Mouse (Mus musculus) limb, embryonic 13.5 days (tissue): ENCODE measurements around the gene Sspo. TPM values are rescaled to one million over a fixed set of nuclear protein-coding genes. Genes with fewer than 3 reads are reported as not detected.

Experiments
- ATAC-seq: fragments of 200-750 bp; cut with Nextera tagmentation; 2 replicates; pipeline ENCODE4 v1.8.0; 2017; ENCODE audit warnings: low read depth, moderate number of reproducible peaks, moderate TSS enrichment; ENCODE audit not compliant: low FRiP score
- H3K27ac ChIP-seq: fragments of 300-500 bp; sonication (generic); 2 replicates; pipeline ENCODE4 v1.5.1; 2015; ENCODE audit warnings: inconsistent platforms, mild to moderate bottlenecking, moderate library complexity
- H3K27me3 ChIP-seq: fragments of 300-500 bp; sonication (generic); 2 replicates; pipeline ENCODE4 v1.6.1; 2015; ENCODE audit warnings: mild to moderate bottlenecking, inconsistent platforms
- H3K36me3 ChIP-seq: fragments of 300-500 bp; sonication (generic); 2 replicates; pipeline ENCODE4 v1.6.1; 2015; ENCODE audit warnings: inconsistent platforms, mild to moderate bottlenecking, moderate library complexity
- H3K4me1 ChIP-seq: fragments of 300-500 bp; sonication (generic); 2 replicates; pipeline ENCODE4 v1.6.1; 2015; ENCODE audit warnings: inconsistent platforms
- H3K4me2 ChIP-seq: fragments of 300-500 bp; sonication (generic); replicated peaks from 2 replicates; pipeline ENCODE4 v1.6.1; 2015; ENCODE audit warnings: inconsistent platforms, mild to moderate bottlenecking, moderate library complexity
- H3K4me3 ChIP-seq: fragments of 300-500 bp; sonication (generic); 2 replicates; pipeline ENCODE4 v1.5.1; 2015; ENCODE audit warnings: moderate library complexity, mild to moderate bottlenecking, inconsistent platforms
- H3K9ac ChIP-seq: fragments of 300-500 bp; sonication (generic); 2 replicates; pipeline ENCODE4 v1.6.1; 2015; ENCODE audit warnings: mild to moderate bottlenecking, inconsistent platforms
- H3K9me3 ChIP-seq: fragments of 300-500 bp; sonication (generic); 2 replicates; pipeline ENCODE4 v1.6.1; 2016; ENCODE audit warnings: inconsistent platforms
- WGBS: fragments of 180-500 bp; shearing (Covaris S2); methylation state at CpG from one replicate; pipeline ENCODE4 v1.1.7; 2015; 5-methylcytosine and 5-hydroxymethylcytosine counted together
- polyA plus RNA-seq: library from polyadenylated mRNA; unstranded; fragments of >200 nt; fragmentation: Nextera tagmentation; extraction: Ambion mirVana; gene quantifications from 2 replicates; pipeline ENCODE4 v1.2.1, GENCODE M21; 2015

The Sspo gene
- polyA plus RNA-seq, 1 experiment from 2014 or later, result 0.23 TPM

DNA sequence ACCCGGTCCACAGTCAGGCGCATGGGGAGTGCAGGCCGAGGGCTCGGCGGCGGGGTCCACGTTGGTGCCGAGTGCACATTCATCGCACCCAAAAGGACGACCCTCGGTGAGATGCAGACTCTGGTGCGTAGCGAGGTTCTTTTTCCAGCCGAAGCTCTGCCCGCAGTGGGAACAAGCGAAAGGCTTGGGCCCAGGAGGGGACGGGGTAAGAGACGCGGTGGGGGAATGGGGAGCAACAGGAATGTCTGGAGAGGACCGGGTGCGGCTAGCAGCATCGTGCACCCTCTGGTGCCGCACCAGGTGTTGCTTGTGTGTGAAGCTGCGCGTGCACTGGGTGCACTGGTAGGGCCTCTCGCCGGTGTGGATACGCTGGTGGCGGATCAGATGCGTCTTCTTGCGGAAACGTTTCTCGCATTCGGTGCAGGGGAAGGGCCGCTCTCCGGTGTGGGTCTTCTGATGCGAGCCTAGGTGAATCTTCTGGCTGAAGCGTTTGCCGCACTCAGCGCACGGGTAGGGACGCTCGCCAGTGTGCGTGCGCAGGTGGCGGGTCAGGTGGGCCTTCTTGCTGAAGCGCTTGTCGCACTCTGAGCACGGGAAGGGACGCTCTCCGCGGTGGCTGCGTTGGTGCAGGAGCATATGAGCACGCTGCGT is 9.4 kb upstream of the Sspo start:
- Histone ChIP-seq H3K4me3 (peak overlapping the region; percentile 14; the same call in 1 of the 2 replicates), H3K9me3 (no peaks in the 10 kb centered on the region), H3K27ac (no peak overlapping the region), H3K36me3 (peaks cover 64% of the 10 kb centered on the region), H3K27me3 (peaks cover 33% of the 10 kb centered on the region), H3K9ac (no peak overlapping the region; the same call in 1 of the 2 replicates), H3K4me1 (peaks cover 64% of the 10 kb centered on the region), H3K4me2 (peak overlapping the region; percentile 15)
- ATAC-seq, result no peak
- WGBS, result 28% methylated on average over 55 of the region's 55 CpGs

DNA sequence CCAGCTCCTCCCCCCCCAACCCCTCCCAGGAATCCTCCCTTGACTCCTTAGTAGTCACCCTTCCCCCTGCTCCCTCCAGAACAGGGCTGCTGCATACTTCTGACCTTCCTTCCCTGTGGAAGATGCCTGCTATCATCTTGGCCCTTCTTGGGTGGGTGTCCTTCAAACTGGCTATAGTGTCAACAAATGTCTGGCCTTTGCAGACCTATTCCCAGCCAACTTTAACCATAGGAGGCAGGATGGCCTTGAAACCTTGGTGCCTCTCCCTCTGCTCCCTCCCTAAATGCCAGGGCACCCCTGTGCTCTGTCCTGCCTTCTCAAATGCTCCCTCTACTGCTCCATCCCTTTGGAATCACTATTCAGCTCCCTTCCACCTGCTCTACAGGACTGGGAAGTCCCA is 8.4 kb upstream of the Sspo start:
- Histone ChIP-seq H3K4me2 (no peak overlapping the region), H3K9me3 (no peaks in the 10 kb centered on the region), H3K27ac (no peak overlapping the region), H3K36me3 (peaks cover 64% of the 10 kb centered on the region), H3K4me1 (peaks cover 66% of the 10 kb centered on the region), H3K9ac (0 out of 2 replicates have a peak overlapping the region, but pooled peaks have one; percentile 19), H3K27me3 (peaks cover 33% of the 10 kb centered on the region), H3K4me3 (no peak overlapping the region)
- no peak for ATAC-seq

DNA sequence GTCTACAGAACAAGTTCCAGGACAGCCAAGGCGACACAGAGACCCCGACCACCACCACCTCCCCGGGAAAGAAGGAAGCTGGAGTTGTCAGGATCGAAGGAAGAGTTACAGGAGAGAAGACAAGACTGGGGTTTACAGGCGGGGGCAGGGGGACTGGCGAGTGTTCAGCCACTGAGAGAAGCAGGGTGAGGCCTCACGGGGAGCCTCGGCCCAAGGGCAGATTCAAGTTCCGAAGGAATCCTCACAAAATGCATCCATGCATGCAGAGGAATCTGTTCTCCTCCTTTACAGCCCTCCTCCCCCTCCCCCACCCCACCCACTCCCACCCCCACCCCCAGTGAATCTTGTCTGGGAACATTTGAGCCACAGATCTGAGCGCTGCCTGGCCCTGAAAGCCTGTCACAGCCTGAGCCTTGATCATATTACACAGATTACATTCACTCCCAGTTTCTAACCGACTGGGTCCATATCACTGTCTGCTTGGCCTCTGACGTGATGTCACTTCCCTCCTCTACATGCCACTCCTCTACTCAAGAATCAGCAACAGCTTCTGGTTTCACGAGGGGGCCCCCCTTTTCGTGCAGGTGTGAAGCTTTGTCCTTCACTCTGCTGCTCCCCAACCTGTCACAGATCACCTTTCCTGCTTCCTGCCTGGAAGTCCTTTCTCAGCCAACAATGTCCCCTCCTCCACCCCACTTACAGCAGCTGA is 7.6 kb upstream of the Sspo start:
- Histone ChIP-seq H3K4me2 (0 out of 2 replicates have a peak overlapping the region, but pooled peaks have one; percentile 11), H3K4me3 (no peak overlapping the region), H3K9me3 (no peaks in the 10 kb centered on the region), H3K27me3 (peaks cover 33% of the 10 kb centered on the region), H3K4me1 (peaks cover 58% of the 10 kb centered on the region), H3K27ac (no peak overlapping the region), H3K9ac (no peak overlapping the region), H3K36me3 (peaks cover 64% of the 10 kb centered on the region)
- WGBS, result 33% methylated on average over 14 of the region's 14 CpGs
- no peak for ATAC-seq

DNA sequence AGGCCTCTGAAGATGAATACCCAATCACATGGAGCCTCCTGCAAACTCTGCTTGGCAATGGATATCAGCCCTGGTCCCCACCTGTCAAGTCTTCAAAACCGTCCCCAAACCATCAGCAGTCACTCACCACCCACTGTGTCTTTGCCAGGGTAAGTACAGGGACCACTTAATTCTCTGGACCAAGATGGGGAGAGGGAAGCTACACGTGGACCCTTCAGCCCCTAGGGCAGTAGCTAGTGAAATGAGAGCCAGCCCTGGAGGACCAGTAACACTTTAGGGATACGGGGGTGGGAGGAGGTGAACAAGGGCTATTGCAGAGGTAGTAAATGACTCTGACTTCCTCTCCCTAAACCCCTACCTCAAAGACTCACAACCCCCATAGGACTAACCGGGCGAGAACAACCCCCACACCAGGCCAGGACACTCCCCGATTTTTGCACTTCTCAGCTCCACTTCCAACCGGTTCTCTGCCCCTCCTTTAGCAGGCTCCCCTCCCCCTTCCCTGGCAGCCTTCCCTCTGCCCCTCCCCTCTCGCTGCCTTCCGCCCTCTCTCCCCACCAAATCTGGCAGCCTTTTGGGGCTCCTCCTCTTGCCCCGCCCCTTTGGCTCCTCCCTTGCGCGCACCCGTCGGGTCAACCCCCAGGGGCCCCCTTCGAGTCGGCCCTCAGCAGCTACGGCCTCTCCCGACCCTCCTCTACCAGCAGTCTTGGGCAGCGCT is 4.3 kb upstream of the Sspo start:
- H3K27ac ChIP-seq, result peak overlapping the region; percentile 95
- H3K4me3 ChIP-seq, result peak overlapping the region; percentile 88
- peak overlapping the region; percentile 60 for H3K9ac ChIP-seq
- 1% methylated on average over 19 of the region's 19 CpGs for WGBS
- no peaks in the 10 kb centered on the region for H3K9me3 ChIP-seq
- peak; percentile 85 for ATAC-seq
- peaks cover 50% of the 10 kb centered on the region for H3K4me1 ChIP-seq
- H3K36me3 ChIP-seq, result peaks cover 36% of the 10 kb centered on the region
- H3K4me2 ChIP-seq, result peak overlapping the region; percentile 82
- peaks cover 21% of the 10 kb centered on the region for H3K27me3 ChIP-seq

DNA sequence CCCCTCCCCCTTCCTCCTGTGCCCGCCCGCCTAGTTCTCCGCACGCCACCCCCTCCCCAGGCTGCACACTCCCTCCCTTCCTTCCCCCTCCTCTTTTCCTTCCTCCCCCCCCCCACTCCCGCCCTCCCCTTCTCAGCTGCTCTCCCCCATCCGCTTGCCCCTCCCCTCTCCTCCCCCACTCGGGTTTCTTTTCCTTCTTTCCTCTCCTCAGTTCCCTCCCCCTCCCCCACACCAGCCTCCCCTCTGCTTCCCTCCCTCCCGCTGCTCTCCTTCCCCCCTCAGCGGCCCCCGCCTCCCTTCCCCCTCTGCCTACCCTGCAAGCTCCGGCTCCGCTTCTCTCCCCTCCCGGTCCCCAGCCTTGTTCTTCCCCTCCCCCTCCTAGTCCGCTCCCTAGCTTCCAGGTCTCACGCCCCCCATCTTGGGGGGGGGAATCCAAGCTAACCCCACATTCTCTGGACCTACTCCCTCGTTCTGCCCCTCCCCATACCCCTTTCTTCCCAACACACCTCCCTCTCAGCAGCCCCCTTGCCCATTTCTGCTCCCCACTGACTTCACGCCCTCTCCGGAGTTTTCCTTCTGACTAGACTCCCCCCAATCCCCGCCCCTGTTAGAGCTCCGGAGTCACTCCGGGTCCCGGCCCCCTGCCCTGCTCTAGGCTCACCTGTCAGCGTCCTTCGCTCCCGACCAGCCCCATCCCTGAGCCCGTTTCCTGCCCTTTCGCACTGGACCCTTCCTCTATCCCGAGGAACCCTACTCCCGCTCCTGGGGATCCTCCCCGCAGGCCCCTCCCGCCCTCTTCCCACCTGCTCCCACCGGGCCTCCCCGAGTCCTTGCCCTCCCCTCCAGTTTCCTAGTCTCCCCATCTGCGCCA is 3.5 kb upstream of the Sspo start:
- H3K36me3 ChIP-seq, result peaks cover 28% of the 10 kb centered on the region
- peak overlapping the region; percentile 82 for H3K4me2 ChIP-seq
- 1% methylated on average over 33 of the region's 34 CpGs for WGBS
- H3K9me3 ChIP-seq, result no peaks in the 10 kb centered on the region
- ATAC-seq, result peak; percentile 49
- peak overlapping the region; percentile 95 for H3K27ac ChIP-seq
- peak overlapping the region; percentile 88 for H3K4me3 ChIP-seq
- H3K4me1 ChIP-seq, result peaks cover 42% of the 10 kb centered on the region
- peaks cover 13% of the 10 kb centered on the region for H3K27me3 ChIP-seq
- H3K9ac ChIP-seq, result peak overlapping the region; percentile 91

DNA sequence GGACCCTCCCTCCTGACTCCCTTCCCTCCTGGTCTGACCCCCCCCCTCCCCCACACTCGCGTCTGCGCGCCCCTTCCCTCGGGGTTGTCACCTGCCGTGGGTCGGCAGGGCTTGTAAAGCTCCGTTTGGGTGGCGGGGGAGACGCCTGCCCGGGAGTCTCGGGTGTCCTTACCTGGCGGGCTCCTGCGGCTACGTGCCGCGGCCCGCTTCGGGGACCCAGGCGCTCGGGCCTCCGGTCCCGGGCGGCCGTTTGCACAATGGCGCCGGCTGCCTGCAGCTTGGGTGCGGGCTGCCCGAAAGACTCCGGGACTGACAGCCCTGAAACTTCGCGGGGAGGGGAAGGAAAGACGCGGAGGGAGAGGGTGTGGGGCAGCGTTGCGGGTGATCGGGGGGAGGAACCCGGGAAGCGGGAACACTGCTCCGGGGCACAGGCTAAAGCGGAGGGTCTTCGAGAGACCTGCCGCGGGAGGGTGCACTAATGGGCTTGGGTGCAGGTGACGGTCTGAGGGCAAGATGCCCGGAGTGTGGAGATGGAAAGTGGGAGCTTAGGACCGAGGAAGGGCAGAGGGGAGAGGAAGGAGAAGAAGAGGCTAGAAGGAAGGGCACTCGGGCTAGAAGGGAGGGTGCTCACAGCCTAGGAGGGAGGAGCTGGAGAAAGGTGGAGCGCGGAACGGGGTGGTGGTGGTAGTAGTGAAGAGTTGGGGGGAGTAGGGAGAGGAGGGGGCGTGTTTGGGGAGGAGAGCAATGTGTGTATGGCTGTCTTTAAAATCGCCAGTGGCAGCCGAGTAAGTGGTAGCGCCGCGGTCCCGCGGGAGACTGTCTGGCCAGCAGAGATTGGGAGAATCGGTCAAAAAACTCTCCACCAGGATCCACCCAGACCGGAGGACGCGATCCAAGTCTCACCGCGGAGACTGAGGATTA is 2.6 kb upstream of the Sspo start, which contains the start of gene Zfp467:
Gene Zfp467 (minus strand): TSS at position 645 of the 921 bp plus-strand sequence.
- Histone ChIP-seq H3K4me1 (peaks cover 33% of the 10 kb centered on the region), H3K27ac (peak within 1 kb of the TSS; percentile 95), H3K4me3 (peak within 1 kb of the TSS; percentile 88), H3K36me3 (peaks cover 22% of the 10 kb centered on the region), H3K9ac (peak within 1 kb of the TSS; percentile 91), H3K27me3 (peaks cover 5% of the 10 kb centered on the region; the same call in 1 of the 2 replicates), H3K4me2 (peak within 1 kb of the TSS; percentile 82), H3K9me3 (no peaks in the 10 kb centered on the region)
- ATAC-seq, result peak; percentile 53
- under 1% methylated on average over 63 of the region's 65 CpGs for WGBS

DNA sequence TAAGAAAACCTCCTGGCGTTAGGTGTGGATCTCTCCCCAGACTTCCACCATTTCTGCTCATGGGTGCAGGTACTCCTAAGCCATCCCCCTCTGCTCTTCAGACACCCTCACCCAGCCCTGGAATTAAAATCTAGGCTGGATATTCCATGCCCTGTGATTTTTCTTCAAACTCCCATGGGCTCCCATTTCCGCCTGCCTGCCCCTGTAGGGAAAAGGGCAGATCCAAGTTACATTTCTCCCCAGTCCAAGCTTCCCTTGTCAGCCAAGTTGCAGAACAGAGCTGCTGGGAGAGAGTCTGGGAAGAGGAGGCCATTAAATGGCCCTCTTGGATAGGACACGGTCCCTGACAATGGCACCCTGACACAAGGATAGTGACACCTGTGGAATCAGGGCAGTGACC is 1.8 kb upstream of the Sspo start:
- Histone ChIP-seq H3K36me3 (peaks cover 15% of the 10 kb centered on the region), H3K4me3 (peak overlapping the region; percentile 88), H3K4me2 (peak overlapping the region; percentile 82), H3K4me1 (peaks cover 25% of the 10 kb centered on the region), H3K9me3 (no peaks in the 10 kb centered on the region), H3K9ac (peak overlapping the region; percentile 91), H3K27ac (peak overlapping the region; percentile 95; the same call in 1 of the 2 replicates), H3K27me3 (no peaks in the 10 kb centered on the region)
- ATAC-seq, result no peak
- 28% methylated on average over 3 of the region's 3 CpGs for WGBS

DNA sequence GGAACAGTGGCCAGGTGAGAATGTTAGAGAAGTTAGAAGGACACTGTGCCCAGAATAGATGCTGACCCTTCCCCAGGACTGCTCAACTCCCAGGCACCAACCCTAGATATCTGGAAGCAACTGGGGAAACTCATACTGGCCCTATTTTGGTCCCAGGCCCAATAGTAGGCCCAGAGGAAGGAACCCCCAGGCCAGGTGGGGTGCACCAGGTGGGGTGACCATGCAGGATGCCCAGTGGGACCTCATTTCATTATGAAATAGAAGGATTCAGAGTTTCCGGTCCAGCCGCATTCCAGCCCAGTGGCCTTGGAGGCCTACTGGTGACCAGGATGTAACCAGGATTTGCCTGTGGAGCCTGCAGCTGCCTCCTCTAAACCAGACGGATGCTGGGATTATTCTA is 1.1 kb upstream of the Sspo start:
- 74% methylated on average over 3 of the region's 3 CpGs for WGBS
- no peaks in the 10 kb centered on the region for H3K9me3 ChIP-seq

DNA sequence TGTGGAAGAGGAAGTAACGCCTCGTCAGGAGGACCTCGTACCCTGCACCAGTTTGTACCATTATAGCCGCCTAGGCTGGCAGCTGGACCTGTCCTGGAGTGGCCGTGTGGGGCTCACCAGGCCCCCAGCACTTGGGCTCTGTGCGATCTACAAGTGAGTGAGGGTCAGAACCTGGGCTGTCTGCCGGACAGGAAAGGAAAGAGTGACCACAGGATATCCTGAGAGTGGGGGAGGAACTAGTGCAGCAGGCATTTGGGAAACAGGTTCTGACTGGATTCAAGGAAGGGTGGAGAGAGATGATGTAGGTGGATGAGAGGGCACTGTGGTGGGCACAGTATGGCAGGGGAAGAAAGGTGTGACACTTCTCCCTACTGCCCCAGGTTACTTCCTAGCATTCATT is 498 bp downstream of the Sspo start:
- WGBS, result 74% methylated on average over 7 of the region's 7 CpGs
- Histone ChIP-seq H3K9ac (no peak overlapping the region), H3K4me2 (no peak overlapping the region), H3K4me3 (no peak overlapping the region), H3K27me3 (no peaks in the 10 kb centered on the region), H3K9me3 (no peaks in the 10 kb centered on the region), H3K4me1 (peaks cover 10% of the 10 kb centered on the region), H3K27ac (no peak overlapping the region), H3K36me3 (no peaks in the 10 kb centered on the region)
- no peak for ATAC-seq

More for the DNA sequence above, 1.1 kb upstream of the Sspo start:
- H3K27ac ChIP-seq, result peak overlapping the region; percentile 95; the same call in 1 of the 2 replicates
- H3K4me1 ChIP-seq, result peaks cover 22% of the 10 kb centered on the region
- H3K36me3 ChIP-seq, result peaks cover 8% of the 10 kb centered on the region
- no peaks in the 10 kb centered on the region for H3K27me3 ChIP-seq
- no peak overlapping the region for H3K4me3 ChIP-seq
- ATAC-seq, result no peak
- H3K9ac ChIP-seq, result no peak overlapping the region
- no peak overlapping the region for H3K4me2 ChIP-seq

DNA sequence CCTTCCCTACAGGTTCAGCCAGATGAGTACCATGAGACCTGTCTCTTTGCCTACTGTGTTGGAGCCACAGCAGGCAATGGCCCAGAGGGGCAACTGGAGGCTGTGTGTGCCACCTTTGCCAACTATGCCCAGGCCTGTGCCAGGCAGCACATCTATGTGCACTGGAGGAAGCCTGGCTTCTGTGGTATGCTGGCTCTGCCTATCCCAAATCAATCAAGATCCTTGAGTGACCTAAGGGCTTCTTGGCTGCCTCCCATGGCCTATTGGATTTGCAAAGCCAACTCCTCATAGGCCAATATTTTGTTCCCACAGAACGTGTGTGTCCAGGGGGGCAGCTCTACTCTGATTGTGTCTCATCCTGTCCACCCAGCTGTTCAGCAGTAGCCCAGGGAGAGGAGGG is 4.1 kb downstream of the Sspo start:
- H3K27ac ChIP-seq, result no peak overlapping the region
- H3K9me3 ChIP-seq, result no peaks in the 10 kb centered on the region
- ATAC-seq, result no peak
- no peak overlapping the region for H3K4me3 ChIP-seq
- H3K36me3 ChIP-seq, result no peaks in the 10 kb centered on the region
- H3K27me3 ChIP-seq, result no peaks in the 10 kb centered on the region
- no peaks in the 10 kb centered on the region for H3K4me1 ChIP-seq
- H3K9ac ChIP-seq, result no peak overlapping the region
- no peak overlapping the region for H3K4me2 ChIP-seq
- WGBS, result 75% methylated on average over 1 of the region's 1 CpGs

DNA sequence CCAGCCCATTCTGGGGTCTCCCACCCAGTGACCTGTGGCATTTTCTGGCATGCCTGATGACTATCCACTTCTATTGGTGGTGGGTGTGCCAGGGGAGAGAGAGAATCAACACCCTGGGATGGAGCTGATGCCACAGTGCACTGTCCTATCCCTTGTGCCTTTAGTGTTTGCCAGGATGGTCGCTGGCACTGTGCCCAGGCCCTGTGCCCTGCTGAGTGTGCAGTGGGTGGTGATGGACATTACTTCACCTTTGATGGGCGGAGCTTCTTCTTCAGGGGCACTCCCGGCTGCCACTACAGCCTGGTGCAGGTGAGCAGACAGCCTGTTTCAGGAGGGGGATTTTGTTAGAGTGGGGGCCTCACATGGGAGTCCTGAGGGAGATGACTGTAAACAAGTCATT is 4.7 kb downstream of the Sspo start:
- no peaks in the 10 kb centered on the region for H3K4me1 ChIP-seq
- H3K4me3 ChIP-seq, result no peak overlapping the region
- H3K27me3 ChIP-seq, result no peaks in the 10 kb centered on the region
- 73% methylated on average over 3 of the region's 3 CpGs for WGBS
- H3K9me3 ChIP-seq, result no peaks in the 10 kb centered on the region
- H3K4me2 ChIP-seq, result no peak overlapping the region
- no peak for ATAC-seq
- no peaks in the 10 kb centered on the region for H3K36me3 ChIP-seq
- no peak overlapping the region for H3K27ac ChIP-seq
- no peak overlapping the region for H3K9ac ChIP-seq
